Mouse (Mus musculus) urinary bladder, postnatal 10 days (tissue): ENCODE results near the gene Tmem211.

Experiments used
- DNase-seq: peaks from one replicate; pipeline ENCODE4 v3.0.0; 2022; ENCODE audit warnings: low spot score

Gene Tmem211

GRCm38 (mm10) chr5:113214041-113214440, 12.7 kb upstream of the Tmem211 start:
- DNase-seq, result no peak

- DNase-seq, result no peak
Measured at GRCm38 (mm10) chr5:113214455-113214854, 12.3 kb upstream of the Tmem211 start.

- no peak for DNase-seq
Measured at GRCm38 (mm10) chr5:113215610-113216011, 11.1 kb upstream of the Tmem211 start.

DNA sequence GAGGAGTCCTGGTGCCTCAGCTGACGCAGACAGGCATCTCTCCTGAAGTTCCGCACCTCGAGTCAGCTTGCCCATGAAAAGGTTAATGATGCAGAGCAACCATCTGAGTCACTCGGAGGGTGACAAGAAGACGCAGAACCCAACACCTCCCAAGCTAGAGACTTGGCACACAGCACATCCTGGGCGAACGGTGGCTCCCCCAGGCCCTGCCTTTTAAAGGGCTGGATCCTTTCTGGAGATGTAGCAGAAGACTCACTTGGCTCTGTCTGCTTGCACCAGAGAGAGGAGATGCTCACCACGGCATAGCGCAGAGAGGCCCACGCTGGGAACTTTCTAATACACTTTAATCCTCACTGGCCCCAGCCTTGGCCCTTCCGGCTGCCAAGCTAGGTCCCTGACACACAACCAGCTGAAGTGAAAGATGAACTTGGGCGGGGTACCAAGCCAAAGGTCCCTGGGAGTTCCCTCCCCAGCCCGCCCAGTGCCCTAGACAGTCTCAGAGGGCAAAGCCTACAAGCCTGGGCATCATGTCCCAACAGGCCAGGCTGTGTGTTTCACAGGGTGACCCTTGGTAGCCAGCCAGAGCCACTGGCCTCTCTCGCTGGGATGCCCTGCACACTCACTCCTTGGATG, 10.3 kb upstream of the Tmem211 start:
- DNase-seq, result no peak

DNA sequence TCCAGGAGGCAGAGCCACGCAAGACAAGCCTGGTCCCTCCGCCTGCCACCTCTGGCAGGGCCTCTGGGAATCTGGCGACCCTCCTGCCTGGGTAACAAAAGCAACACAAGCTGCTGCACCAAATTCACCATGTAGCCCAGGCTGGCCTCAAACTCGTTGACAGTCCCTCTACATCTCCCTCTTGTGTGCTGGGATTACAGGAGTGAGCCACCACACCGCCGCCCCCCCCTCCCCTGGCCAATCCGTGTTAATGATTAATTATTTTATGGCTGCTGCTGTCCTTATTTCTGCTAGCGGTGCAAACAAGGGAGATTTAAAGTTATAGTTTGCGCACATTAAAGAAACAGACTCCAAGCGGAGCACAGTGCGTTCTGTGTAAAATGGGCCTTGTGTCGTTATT, 9.6 kb upstream of the Tmem211 start:
- no peak for DNase-seq

DNA sequence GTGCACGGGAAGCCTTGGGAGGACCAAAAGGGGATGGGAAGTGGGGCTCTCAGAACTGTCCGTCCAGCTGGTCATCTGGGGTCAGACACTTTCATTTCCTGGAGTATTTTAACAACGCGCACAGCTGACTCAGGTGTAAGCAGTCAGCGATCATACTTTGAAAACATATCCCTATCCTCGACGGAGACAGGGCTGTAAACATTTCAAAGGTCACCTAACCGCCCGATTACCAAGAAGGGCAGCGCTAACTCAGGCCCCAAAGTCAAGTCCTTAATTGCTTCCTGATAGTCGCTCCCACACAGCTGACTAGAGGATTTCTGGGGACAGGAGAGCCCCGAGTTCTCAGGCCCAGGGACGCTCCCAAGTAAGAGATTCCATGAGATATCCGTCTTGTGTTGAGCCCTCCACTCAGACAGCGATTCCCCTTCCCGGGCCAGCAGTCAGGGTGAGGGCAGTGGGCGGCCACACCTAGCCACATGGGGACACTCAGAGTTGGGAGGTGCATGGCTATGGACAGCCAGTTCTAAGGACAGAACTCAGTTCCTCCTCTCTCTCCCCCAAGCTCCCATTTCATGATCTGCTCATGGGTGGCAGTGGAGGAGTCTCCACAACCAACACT, 8.0 kb upstream of the Tmem211 start:
- DNase-seq, result no peak

- DNase-seq, result no peak
Measured at GRCm38 (mm10) chr5:113219450-113219849, 7.3 kb upstream of the Tmem211 start.

DNA sequence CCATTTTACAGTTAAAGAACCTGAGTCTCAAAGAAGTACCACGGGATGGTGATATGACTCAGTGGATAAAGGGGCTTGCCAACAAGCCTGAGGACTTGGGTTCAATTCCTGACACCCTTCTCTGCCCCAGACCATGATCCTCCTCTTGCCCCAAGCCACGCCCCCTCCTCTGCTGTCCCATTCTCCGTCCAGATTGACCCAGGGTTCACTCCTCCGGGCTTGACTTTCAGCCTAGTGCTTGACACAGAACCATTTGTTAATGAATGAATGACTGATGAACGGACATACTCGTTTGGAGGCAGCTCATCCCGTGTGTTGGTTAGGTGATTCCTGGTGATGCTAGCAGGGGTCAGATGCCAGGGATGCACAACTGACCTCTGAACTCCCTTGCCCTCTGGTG, 6.8 kb upstream of the Tmem211 start:
- DNase-seq, result no peak

DNA sequence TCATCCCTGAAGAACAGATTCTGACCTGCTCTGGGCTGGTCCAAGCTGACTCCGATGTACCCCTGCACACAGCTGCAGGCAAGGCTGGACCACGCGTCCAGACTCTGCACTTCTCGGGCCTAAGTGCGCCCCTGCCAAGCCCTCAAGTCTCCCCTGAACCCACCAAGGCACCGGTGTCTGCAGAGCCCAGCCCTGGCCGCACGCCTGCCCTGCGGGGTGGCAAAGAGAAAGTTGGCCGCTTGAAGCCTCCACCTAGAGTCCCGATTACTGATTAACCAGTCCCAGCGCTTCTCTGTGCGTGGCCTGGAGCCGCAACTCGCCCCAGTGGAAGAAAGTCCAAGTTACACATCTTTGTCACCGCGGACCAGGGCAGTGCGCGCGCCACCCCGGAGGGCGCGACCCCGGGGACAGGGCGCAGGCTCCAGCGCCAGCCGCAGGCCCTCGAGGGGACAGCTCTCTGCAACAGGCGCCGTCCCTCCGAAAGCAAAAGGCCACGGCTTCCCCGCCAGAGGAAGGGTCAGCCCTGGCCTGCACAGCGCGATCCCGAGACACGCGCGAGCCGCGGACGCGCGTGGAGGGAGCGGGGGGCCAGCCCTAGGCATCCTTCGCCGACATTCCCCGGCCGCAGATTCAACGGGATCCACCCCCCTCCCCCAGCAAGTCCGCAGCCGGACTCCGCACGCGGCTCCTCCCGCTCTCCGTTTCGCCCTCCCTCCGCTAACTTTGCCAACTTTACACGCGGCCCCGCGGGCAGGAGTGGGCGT, 6.1 kb upstream of the Tmem211 start:
- no peak for DNase-seq

DNA sequence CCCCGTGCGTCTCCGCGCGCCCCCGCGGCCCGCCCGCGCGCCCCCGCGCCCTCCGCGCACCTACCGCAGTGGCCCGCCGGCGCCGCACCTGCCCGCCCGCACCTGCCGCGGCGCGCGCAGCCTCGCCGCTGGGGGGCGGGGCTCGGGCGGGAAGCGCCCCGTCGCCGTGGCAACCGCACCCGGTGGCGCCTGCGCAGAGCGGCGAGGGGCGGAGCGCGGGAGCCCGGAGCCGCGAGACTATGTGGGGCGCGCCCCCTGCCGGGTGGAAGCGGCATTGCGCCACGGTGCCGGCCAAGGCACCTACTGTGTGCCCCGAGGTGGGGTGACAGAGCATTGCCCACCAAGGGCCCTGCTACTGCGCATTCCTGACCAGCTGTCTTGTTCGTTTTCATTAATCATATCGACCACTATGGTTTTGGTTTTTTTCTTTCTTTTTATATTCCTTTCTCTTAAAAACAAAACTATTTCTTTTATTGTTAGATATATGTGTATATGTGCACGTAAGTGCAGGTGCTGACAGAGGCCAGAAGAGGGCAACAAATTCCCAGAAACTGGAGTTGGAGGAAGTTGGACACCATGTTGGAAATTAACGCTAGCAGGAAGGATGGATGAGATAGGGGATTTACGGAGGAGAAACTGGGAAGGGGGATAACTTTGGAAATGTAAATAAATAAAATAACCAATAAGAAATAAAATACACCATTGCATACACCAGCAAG, 5.4 kb upstream of the Tmem211 start, which contains the start of gene 2900026A02Rik:
Gene 2900026A02Rik, minus strand, starts transcription at position 90 of the 719 bp plus-strand sequence.
- peak; percentile 52 for DNase-seq

GRCm38 (mm10) chr5:113223888-113224287, 2.8 kb upstream of the Tmem211 start:
- no peak for DNase-seq

- no peak for DNase-seq
Measured at GRCm38 (mm10) chr5:113225271-113225670, 1.4 kb upstream of the Tmem211 start.

- DNase-seq, result no peak
Measured at GRCm38 (mm10) chr5:113225686-113226435, 848 bp upstream of the Tmem211 start.

GRCm38 (mm10) chr5:113230196-113230595, 3.5 kb downstream of the Tmem211 start:
- no peak for DNase-seq

DNA sequence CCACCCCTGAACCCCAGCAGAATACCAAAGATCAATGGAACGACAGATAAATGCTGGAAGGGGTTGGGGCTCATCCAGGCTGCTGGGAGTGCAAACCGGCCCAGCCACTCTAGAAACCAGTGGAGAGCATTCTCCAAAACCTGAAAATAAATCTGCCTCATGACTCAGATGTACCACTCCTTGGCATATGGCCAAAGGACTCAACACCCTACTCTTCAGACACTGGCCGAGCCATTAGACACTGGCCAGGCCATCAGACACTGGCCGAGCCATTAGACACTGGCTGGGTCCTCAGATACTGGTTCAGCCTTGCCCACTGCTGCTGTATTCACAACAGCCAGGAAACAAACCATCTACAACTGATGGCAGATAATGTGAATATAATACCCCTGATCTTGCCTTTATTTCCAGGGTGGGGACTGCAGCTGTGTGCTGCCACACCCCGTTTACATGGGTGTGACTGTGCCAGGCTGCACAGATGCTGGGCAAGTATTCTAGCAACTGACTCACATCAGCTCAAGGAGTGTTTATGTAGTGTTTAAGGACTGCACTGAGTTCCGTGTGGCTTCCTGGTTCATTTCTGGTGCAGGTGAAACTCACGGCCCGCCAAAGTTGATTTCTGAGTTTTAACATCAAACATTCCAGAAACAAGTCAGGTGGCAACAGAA, 22.7 kb downstream of the Tmem211 start:
- DNase-seq, result no peak

DNA sequence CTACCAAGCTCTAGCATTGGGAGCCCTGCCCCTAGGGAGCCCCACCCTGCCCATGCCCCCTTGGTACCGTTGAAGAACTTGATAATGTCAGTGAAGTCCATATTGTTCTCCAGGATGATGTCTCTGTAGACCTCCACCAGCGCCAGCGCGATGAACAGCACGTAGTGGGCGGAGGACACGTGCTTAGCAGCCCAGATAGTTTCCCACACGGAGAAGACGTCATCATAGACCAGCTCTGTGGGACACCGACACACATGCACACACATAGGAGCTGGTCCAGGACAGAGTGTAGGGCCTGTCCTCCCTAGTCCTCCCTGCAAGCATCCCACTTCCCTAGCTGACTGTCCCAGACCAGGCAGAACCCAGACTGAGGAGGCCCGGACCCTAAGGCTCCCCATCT, 24.1 kb downstream of the Tmem211 start:
- DNase-seq, result no peak

GRCm38 (mm10) chr5:113265637-113266036, 38.9 kb downstream of the Tmem211 start:
- DNase-seq, result no peak

DNA sequence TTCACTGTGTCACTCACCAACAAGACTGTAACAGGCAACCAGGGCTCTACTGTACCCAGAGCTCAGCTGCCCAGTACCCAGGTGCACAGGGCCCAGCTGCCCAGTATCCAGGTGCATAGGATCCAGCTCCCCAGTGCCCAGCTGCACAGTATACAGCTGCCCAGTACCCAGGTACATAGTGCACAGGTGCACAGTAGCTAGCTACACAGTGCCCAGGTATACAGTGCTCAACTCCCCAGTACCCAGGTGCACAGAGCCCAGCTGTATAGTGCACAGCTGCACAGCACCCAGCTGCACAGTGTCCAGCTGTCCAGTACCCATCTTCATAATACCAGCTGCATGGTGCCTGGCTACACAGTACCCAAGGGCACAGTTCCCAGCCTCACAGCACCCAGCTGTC, 41.5 kb downstream of the Tmem211 start:
- DNase-seq, result no peak

DNA sequence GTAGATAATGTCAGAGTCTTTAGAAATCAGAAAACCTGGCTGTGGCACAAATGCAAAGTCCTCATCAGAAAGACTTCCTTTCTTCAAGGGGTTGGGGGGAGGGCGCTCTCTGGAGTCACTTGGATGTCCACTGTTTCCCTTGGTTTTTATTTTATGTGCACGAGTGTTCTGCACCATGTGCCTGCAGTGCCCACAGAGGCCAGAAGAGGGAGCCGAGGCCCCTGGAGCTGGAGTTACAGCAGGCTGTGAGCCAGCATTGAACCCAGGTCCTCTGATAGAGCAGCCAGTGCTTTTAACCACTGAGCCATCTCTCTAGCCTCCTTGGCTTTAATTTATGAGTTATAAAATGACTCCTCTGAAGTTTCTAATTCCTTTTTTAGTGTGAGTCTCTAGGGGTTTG, 43.3 kb downstream of the Tmem211 start:
- no peak for DNase-seq

- DNase-seq, result no peak
Measured at GRCm38 (mm10) chr5:113271207-113271811, 44.6 kb downstream of the Tmem211 start.

DNA sequence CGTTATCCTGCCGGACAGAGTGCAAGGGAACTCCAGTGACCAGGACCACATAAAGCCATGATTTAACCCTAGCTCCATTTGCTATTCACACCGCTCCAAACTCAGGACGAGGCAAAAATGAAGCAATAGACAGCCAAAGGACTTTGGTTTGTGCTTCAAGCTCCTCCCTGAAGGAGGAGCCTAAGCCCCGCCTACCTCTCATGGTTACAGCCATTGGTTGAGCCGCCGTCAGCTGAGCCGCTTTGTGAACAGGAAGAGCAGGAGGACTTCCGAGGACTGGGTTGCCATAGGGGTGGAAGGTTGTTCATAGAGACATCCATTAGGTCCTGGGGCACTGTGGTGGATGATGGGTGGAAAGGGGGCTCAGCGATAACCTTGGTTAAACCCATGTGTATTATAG, 49.1 kb downstream of the Tmem211 start:
- no peak for DNase-seq
